Mouse (Mus musculus) 3T3-L1 (cell line): ENCODE measurements around the gene Brpf3.
"Not testable (repeated sequence)": the region's sequence is repeated elsewhere in the genome, so short reads cannot be mapped to it uniquely, and the experiment has no call there.

ENCODE experiments used
- DNase-seq: peaks from one replicate; pipeline ENCODE4 v3.0.0-alpha.2; 2015; ENCODE audit warnings: low read depth, low spot score

Gene Brpf3

DNA sequence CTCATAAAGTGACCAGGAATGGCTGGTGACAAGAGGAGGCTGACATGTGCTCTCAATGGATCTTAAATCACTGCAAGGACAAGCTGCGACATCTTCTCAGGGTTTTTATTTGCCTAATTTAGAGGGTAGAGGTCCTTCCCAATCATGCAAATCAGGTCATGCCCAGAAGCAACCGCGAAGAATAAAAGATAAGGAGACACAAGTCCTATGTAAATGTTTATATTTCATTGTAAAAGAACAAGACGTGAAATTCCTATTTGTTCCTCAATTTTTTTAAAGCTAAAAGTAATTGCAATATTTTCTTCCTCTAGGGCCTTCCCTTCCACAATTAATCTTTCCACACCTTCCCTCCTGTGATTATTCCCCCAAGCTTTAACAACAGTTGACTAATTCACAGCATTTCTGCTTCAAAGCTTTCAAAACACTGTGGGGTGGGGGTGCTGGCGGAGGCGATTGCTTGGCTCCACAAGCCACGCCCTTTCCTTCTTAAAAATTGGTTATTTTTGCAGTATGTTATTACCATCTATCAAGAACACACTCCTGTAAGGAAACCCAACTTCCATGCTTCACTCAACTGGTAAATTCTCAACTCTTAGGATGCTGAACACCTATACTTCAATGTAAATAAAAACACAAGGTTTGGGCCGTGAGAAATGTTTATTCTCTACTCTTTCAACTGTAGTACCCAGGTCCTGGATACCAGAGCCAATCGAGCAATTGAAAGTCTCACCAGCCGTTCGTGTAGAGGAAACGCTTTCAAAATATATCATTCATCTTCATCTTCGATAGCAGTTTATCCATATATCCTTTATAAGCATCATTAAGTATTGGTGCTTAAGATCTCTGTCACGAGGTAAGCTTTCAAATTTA lies 1.4 kb upstream of the Brpf3 start:
- DNase-seq: no peak

DNA sequence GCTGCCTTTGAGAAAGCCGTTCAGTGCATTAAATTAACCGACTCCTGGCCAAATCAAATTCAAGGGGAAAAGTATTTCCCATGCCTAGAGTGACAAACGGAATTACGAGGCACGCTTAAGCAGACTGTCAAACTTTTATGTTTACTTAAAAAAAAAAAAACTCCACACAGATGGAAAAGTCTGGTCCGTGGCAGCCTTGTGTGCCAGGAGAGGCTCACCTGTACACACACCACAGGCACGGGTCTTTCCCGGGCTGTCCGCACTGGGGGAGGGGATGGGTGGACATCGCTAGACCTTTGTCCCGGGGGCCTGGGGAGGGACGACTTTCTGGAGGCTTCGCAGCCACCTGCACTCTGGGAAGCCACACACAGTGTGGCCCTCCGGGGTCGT lies 614 bp upstream of the Brpf3 start:
- DNase-seq: peak; percentile 27

DNA sequence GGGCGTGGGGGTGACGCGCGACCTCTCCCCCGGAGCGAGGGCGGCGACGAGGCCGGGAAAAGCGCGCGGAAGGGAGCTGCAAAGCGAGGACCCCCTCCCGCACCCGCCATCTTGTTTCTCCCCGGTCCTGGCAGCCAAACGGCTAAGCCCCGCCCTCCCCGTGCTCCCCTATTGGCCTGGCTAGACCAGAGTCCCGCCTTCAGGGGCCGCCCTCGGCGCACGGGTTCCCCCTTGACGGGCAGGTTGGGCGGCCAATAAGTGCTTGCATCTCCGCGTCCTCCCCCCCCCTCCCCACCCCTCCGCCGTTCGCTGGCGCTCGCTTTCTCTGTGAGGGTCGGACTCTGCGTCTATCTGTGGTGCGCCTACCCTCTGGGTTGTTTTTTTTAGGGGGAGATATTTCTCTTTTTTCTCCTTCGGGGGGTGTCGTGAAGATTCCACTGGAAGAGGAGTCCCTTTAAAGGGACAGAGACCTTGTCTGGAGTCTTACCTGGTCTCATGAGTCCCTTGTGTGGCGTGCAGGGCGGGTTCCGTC lies 650 bp downstream of the Brpf3 start:
- DNase-seq: peak; percentile 98

DNA sequence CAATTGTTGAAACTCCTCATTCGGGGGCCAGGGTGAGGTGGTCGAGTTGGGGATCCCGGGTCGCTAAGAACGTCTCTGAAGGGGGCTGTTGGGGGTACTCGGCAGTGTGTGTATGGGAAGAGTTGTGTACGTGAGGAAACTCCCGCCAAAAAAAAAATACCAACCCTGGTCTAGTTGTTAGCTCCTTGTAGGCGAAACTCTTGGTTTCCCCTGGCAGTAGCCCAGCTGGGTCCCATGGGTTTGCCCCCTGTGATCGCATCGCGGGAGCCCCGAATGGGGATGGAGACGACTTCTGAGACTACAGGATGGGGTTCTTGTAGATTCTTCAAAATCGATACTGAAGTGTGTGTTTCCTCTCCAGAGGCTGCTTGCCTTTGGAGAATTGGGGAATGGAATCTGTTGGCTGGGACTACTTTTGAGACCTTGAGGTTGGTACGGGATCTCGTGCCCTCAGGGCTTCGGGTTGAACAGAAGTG lies 1.2 kb downstream of the Brpf3 start:
- peak; percentile 68 for DNase-seq

DNA sequence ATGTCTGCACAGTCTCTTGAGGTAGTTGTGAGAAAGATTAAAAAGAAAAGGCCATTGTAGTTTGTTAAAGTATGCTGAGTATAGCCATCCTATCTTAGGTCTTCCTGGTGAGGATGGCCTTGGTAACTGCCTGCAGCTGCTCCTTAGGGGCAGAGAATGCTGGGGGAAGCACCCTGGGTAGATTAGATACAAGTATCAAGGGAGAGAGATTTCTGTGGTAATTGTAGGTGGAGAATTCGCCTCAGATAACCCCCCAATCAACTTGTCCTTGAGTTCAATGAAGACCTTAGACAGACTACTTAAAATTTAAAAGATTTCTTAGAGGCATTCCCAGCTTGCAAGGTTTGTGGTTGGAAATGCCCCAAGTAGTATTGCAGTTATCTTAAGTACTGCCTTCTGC lies 2.4 kb downstream of the Brpf3 start:
- DNase-seq: no peak

DNA sequence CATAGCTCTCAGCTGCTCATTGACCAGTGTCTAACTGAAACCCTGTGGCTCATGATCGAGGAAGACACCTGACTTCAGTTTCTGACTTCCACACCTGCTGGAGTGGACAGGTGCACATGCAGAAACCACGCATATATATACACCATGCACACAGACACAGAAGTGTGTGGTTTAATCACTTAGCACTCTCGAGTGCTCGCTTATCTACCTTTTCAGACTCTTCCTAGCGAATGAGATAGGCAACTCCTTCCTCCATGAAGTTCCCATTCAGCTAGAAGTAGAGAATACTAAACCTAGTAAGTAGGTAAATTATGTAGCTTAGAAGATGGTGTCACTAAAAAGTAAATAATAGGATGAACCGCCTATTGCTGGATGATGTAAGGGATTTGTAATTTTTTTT lies 4.1 kb downstream of the Brpf3 start:
- DNase-seq: no peak

DNA sequence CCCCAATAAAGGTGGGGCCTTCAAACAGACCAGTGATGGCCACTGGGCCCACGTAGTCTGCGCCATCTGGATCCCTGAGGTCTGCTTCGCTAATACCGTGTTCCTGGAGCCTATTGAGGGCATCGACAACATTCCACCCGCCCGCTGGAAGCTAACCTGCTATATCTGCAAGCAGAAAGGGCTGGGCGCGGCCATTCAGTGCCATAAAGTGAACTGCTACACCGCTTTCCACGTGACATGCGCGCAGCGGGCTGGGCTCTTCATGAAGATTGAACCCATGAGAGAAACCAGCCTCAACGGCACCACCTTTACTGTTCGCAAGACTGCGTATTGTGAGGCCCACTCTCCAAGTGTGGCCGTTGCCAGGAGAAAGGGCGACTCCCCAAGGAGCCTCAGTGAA lies 5.9 kb downstream of the Brpf3 start:
- DNase-seq: no peak

DNA sequence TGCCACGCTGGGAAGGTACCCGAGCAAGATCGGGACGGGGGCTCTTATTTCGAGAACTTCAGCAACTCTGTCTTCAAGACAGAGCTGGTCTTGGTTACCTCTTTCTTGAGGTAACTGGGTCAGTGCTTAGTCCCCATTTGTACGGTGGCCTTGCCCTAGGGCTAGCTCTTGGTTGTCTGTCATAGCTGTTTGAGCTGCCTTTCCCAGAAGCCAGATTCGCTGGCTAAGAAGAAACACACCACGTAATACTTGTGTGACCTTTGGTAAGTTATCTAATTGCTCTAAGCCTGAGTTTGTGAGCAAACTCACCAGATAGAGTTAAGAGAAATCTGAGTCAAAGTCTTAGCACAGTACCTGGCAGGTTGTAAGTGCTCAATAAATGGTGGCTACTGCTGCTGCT lies 7.8 kb downstream of the Brpf3 start:
- DNase-seq: no peak

DNA sequence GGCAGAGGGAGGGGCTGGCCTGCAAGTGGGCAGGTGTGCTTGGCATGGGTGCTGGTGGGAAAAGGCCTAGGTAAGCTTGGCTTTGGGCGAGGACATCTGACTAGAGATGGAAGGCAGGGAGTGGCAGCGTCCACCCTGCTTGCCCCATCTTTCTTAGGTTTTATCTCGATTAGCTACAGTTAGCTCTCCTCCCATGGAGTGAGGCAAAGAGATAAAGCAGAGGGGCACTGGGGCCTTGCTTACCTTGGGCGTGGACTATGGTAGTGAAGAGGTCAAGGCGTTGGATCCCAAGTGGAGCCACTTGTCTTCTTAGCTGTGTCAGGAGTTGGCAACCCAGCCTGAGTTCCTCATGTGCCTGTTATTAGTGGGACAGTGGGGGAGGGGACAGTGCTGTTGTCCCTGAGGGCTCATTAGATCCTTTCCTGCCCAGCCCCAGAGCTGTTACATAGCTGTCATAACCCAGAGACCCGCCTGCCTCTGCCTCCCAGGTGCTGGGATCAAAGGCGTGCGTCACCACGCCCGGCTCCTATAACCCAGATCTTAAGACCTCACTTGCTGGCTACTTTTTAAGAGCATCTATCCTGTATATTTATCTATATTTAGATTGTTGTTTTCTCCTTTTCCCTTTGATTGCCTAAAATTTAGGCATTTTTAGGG lies 8.4 kb downstream of the Brpf3 start:
- DNase-seq: no peak

DNA sequence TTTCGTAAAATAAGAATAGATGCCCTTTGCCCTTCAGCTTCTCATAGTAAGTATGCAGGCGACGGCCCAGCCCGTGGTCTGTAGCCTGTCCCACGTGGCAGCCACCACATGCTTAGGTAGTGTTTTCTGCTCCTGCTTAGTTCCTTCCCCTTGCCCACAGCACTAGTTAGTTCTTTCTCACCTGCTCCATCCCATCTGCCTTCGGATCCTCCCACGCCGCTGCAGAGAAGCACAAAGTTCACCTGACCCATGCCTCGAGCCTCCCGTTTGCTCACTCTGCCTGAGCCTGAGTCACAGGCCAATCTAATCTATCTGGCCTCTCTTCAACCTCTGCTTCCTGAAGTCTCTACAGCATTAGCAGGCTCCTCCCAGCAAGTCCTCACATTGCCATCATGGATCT lies 11.5 kb downstream of the Brpf3 start:
- DNase-seq: no peak

DNA sequence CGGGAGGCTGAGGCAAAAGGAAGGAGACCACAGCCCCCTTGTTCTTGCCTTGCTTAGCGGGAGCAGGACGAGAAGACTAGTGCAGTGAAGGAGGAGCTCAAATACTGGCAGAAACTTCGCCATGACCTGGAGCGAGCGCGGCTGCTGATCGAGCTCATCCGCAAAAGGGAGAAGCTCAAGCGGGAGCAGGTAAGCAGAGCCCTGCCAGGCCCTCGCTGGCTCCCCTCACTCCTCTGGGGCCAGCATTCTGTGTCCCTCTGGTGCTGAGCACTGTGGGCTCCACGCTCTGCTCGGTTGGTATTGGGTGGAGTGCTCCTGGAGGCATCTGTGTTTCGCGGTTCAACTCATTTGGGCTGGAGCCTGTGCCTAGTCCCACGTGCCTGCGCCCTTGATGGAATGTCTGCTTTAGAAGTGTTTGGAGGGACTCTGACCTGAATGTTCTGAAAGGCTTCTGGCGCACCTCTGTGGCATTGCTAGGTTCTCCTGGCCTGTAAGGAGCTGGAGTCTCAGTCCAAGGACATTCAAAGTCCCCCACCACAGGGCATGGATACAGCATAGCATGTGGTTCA lies 13.7 kb downstream of the Brpf3 start:
- no peak for DNase-seq

DNA sequence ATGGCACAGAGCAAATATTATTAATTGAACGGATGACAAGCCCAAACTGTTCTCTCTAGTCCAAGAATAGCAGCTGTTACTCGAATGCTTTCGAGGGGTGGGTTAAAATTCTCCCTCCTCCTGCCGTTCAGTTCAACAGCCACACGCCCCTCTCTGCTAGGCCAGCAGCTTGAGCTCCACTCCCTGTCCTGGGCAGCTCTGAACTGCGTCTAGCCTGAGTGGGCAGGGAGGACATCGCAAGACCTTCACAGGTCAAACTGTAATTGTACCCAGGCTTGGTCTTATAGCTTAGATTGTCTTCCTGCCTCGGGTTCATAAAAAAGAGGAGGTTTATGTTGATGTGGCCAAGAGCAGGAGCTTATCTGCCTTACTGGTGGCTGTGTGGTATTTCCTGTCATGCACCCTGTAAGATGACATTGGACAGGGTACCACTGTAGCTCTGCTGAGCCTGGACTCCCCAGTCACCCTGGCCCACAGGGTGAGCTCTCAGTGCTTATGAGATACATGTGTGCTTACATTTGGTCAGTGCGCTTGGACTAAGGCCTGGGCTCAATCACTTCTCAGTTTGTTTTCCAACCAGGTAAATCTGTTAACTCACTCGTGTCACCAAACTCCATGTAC lies 14.6 kb downstream of the Brpf3 start:
- DNase-seq: no peak

DNA sequence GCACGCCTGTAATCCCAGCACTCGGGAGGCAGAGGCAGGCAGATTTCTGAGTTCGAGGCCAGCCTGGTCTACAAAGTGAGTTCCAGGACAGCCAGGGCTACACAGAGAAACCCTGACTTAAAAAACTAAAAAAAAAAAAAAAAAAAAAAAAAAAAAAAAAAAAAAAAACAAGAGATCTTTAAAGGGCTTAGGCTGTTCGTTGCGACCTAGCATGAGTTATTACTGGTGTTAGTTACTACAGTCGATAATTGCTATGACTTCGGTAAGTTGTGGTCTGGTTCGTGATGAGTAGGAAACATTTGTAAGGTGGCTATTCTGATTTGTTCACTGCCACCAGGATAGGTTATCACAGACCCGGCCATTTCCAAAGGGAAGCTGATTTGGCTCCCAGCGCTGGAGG lies 15.4 kb downstream of the Brpf3 start:
- not testable (repeated sequence) for DNase-seq

DNA sequence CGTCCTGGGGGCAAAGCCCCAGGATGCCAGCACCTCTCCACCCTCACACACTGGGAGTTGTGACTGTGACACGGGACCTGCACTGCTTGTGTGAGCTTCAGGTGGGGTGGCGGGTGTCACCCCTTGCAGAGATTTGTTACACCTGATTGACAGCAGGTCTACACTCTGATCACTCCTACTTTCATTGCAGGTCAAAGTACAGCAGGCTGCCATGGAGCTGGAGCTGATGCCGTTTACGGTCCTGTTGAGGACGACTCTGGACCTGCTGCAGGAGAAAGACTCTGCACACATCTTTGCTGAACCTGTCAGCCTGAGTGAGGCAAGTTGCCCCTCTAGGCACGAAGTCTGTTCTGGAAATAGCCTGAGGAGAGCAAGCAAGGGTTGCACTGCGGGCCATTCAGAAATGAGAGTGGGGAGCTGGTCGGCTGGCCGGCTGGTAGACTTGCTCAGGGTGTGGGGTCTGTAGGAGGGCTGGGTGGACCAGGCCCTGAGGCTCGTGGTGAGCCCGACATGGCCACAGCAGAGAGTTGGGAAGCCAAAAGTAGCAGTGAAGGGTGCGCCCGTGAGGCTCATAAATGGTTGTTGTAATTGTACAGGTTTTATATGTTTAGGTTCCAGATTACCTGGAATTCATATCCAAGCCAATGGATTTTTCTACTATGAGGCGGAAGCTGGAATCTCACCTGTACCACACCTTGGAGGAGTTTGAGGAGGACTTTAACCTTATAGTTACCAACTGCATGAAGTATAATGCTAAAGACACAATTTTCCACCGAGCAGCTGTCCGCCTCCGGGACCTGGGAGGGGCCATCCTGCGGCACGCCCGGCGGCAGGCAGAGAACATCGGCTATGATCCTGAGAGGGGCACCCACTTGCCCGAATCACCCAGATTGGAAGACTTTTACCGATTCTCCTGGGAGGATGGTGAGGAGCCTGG lies 16.3 kb downstream of the Brpf3 start:
- no peak for DNase-seq

DNA sequence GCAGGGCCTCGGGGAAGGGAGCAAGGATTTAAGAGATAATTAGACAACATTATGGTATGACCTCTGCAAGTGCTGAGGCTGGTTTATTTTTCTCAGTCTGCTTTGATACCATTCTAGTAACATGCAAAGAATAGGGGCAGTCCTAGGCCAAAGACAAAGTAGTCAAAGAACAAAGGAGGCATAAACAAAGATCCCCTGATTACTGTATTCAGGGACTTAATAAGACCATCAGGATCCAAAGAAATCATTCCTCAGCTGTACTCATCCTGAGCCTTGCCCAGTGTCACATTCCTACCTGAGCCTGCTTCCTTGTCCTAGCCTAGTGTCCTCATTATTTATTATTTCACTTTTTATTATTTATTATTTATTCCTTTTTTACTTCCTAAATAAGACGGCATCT lies 19.3 kb downstream of the Brpf3 start:
- DNase-seq: no peak

DNA sequence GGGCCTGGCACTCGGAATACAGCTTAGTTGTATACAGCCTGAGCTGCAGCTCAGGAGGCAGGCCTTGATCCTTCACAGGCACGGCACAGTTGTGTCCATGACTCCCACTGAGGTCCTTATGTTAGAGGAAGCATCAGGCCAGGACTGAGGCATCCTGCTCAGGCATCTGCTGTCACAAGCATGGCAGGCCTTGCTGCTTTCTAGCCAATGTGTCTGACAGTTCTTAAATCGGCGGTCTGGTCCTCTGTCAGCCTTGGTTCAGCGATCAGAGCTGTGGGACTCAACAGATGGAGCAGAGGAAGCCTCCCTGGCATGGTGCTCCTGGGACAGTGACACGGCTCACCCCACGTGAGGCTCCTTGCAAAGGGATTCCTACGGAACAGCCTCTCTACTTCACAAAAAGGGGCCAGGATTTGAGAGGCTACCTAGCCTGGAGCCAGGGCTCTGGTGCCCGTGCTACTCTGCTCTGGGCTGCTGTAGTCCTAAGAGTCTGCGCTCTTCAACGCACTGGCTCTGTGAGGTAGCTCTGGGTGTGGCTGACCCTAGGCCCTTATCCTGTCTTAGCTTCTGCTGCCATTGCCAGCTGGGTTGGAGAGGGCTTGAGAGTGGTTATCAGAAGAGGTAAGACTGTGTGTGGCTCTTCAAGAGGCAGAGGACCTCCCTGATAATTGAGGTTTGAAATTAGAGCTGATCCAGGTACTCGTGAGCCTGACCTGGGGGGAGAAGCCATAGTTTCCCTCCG lies 22.3 kb downstream of the Brpf3 start:
- no peak for DNase-seq

DNA sequence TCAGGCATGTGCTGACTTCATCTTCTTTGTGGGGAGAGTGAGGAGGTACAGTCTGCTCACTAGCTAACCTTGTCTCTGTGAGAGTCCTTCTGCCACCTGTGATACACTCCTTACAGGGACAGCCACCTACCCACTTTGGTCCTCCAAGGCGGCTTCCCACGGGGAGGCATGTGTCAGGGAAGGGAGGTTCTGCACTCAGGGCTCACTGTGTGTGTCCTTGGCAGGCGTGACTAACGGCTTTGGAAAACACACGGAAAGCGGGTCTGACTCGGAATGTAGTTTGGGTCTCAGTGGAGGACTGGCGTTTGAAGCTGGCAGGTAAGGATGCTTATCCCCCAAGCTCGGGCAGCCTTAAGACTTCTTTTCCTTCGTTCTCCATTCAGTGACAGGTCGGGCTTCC lies 22.9 kb downstream of the Brpf3 start:
- DNase-seq: no peak

DNA sequence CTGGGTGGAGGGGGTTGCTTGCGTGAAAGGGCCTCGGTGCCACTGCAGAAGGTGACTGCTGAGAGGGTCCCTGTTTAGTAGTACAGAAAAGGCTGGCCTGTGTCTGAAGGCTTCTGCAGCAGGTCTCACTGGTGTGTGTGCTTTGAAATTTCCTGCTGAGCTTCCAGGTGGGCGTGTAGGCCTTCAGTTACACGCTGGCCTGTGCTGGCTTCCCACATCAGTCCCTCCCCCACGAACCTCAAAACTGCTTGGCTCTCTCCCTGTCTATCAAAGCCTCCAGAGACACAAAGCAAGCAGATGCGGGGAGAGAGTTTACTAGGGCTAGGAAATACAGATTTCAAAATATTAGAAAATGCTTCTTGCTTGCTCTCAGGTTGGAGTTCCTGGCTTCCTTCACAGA lies 24.0 kb downstream of the Brpf3 start:
- no peak for DNase-seq

DNA sequence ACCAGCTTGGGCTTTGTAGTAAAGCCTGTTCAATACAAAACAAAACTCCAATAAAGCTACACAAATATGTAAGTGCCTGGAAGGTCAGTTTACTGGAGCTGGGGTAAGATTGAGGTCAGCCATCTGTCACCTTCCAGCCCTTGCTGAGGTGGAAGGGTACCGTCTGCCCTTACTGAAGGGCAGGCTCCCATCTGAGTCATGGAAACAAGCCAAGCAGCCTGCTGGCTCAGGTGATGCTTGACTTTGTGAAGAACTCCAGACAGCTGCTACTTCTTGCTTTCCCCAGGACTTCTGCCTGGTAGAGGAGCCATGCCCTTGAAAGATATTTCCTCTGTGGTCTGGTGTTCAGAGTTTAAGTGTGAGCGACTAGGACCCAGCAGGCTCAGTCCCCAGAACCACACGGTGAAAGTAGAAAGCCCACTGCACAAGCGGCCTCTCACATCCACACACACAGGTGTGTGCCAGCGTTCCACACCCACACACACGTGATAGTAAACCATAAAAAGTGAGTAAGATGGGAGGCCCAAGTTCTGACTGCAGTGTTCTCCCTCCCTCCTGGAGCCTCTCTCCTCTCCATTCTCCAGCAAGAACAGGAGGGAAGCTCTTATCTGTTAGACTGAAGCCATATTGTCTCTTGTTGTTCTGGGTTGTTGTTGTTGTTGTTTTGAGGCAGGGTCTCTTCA lies 24.6 kb downstream of the Brpf3 start:
- DNase-seq: no peak
